In the genomic region with DNA sequence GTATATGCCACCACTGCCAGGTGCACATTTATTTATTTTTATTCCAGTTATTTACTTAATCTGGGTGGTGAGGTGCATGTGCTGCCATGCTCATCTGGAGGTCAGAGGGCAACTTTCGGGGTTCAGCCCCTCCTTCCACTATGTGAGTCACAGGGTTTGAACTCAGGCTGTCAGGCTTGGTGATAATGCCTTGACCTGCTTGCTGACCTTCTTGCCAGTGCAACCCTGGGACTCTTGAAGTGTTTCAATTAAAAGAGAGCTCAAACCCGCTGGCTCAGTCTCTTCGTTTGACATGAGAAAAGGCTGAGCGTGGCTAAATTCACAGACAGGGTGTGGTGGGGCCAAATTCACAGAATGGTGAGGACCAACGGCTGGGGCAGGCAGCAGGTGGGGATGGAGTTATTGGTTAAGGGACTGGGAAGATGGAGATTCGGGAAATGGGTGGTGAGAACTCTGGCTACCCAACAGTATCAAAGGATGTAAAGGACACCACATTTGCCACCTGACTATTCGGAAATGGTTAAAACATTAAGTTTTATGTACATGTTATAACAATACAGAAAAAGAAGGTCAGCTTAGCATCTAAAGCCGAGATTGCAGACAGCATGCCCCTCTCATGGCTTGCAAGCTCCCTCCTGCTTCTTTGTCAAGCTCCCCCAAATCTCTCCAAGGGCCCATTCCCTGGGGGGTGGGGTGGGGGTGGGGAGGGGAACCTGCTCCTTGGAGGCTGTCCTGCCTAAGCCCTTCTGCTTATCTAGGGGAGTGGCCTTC, we compare ENCODE assay signal across 16 mouse cellular contexts. TPM values are rescaled to one million over a fixed set of nuclear protein-coding genes. Genes with fewer than 3 reads are reported as not detected.
DNase-seq lines count a peak whose midpoint lies in the region; ATAC-seq and TF ChIP-seq lines count a peak whose summit lies in the region.
"Had no signal": no experiment of that assay in that cellular context is flagged by ENCODE, and none has a peak within 500 bp of the region (broad histone marks: within the 10 kb centered on the region; RNA-seq: fewer than 3 reads in every experiment).

No protein-coding gene starts in this region.

- no peaks in the 10 kb centered on the region for H3K9me3 ChIP-seq in midbrain, embryonic 10.5 days (replicated peaks)
- no peaks in the 10 kb centered on the region for H3K9me3 ChIP-seq in midbrain, embryonic 13.5 days
- H3K9me3 ChIP-seq in MEL (replicated peaks; ENCODE audit: insufficient read depth, low read length), result no peaks in the 10 kb centered on the region
- H3K9me3 ChIP-seq in embryonic facial prominence, embryonic 14.5 days (ENCODE audit: control insufficient read depth, low read length), result no peaks in the 10 kb centered on the region
- H3K9me3 ChIP-seq: limb, embryonic 15.5 days had no signal

- no peak overlapping the region for H3K4me2 ChIP-seq in midbrain, embryonic 13.5 days (replicated peaks)
- no peak overlapping the region for H3K4me2 ChIP-seq in embryonic facial prominence, embryonic 14.5 days (ENCODE audit: low read depth, low read length)
- H3K4me2 ChIP-seq: limb, embryonic 15.5 days had no signal

- H3K79me2 ChIP-seq in heart, adult 2 months (replicated peaks; ENCODE audit: control insufficient read depth, insufficient read depth, low read length), result no peaks in the 10 kb centered on the region
- no peaks in the 10 kb centered on the region for H3K79me2 ChIP-seq in MEL (ENCODE audit: control insufficient read depth, insufficient read depth, low read length, poor library complexity)

- TF ChIP-seq CTCF in heart, adult 2 months (IDR thresholded peaks at IDR 0.05), result no peak
- TF ChIP-seq CTCF in MEL (IDR thresholded peaks at IDR 0.05 in 2 of 3, conservative IDR thresholded peaks at IDR 0.05 in 1 of 3; ENCODE audit: control insufficient read depth in 1 of 3, insufficient read depth in 1 of 3, low read depth in 2 of 3, low read length in 3 of 3, poor library complexity in 1 of 3, severe bottlenecking in 1 of 3), result no peak

- H3K27ac ChIP-seq in heart, adult 2 months, result peak overlapping the region; percentile 73
- H3K27ac ChIP-seq in midbrain, embryonic 10.5 days (replicated peaks), result peak overlapping the region; percentile 10
- no peak overlapping the region for H3K27ac ChIP-seq in midbrain, embryonic 13.5 days
- H3K27ac ChIP-seq in MEL (ENCODE audit: control insufficient read depth, low read depth, low read length), result no peak overlapping the region
- no peak overlapping the region for H3K27ac ChIP-seq in embryonic facial prominence, embryonic 14.5 days (replicated peaks; ENCODE audit: low read depth, low read length)
- H3K27ac ChIP-seq: limb, embryonic 15.5 days; macrophage had no signal

- WGBS in heart, adult 2 months, result 56% methylated on average over 8 of the region's 8 CpGs
- WGBS in midbrain, embryonic 10.5 days, result 29% methylated on average over 8 of the region's 8 CpGs
- 23% methylated on average over 8 of the region's 8 CpGs for WGBS in midbrain, embryonic 13.5 days
- 38% methylated on average over 8 of the region's 8 CpGs for WGBS in embryonic facial prominence, embryonic 14.5 days

- no peak for ATAC-seq in midbrain, embryonic 13.5 days
- ATAC-seq in embryonic facial prominence, embryonic 14.5 days (ENCODE audit: low read depth), result peak; percentile 30; the same call in 1 of the 2 replicates
- ATAC-seq: intestine, embryonic 16.5 days; midbrain, embryonic 16.5 days had no signal

- H3K36me3 ChIP-seq in heart, adult 2 months (ENCODE audit: control insufficient read depth, insufficient read depth, low read length), result peaks cover 52% of the 10 kb centered on the region
- no peaks in the 10 kb centered on the region for H3K36me3 ChIP-seq in midbrain, embryonic 10.5 days
- H3K36me3 ChIP-seq in midbrain, embryonic 13.5 days, result no peaks in the 10 kb centered on the region
- H3K36me3 ChIP-seq in MEL (ENCODE audit: control insufficient read depth in 1 of 2, insufficient read depth in 2 of 2, low read length in 2 of 2), result peaks cover 0 to 18% of the 10 kb centered on the region in 2 experiments; a peak in 2 of 4 replicates
- no peaks in the 10 kb centered on the region for H3K36me3 ChIP-seq in embryonic facial prominence, embryonic 14.5 days (ENCODE audit: control insufficient read depth, insufficient read depth, low read length)
- H3K36me3 ChIP-seq: limb, embryonic 15.5 days had no signal

- DNase-seq in heart, adult 2 months, result no peak
- no peak for DNase-seq in heart, postnatal 14 days
- DNase-seq in midbrain, embryonic 10.5 days (ENCODE audit: low spot score), result no peak
- no peak for DNase-seq in MEL (ENCODE audit: low read depth, low spot score)
- DNase-seq in embryonic facial prominence, embryonic 14.5 days (ENCODE audit: low spot score), result no peak
- no peak for DNase-seq in right cerebral cortex, adult 18-20 months
- DNase-seq: cerebellum, adult 2 months; forebrain, postnatal 0 days; kidney, postnatal 14 days; lung, adult 2 months; right cerebral cortex, postnatal 25 days had no signal

- H3K4me1 ChIP-seq in heart, adult 2 months (ENCODE audit: control insufficient read depth, insufficient read depth, low read length), result peaks cover 40% of the 10 kb centered on the region
- peaks cover 34% of the 10 kb centered on the region for H3K4me1 ChIP-seq in midbrain, embryonic 10.5 days
- H3K4me1 ChIP-seq in midbrain, embryonic 13.5 days (replicated peaks), result peaks cover 18% of the 10 kb centered on the region
- H3K4me1 ChIP-seq in MEL (ENCODE audit: control insufficient read depth in 1 of 2, insufficient read depth in 2 of 2, low read length in 2 of 2), result peaks cover 6 to 22% of the 10 kb centered on the region in 2 experiments; a peak in 3 of 4 replicates
- H3K4me1 ChIP-seq in embryonic facial prominence, embryonic 14.5 days (ENCODE audit: control insufficient read depth, insufficient read depth, low read length), result peaks cover 8% of the 10 kb centered on the region

- intact Hi-C loops in heart, adult 2 months (cut with DNase I), result no loop called here
- intact Hi-C loops in heart, postnatal 14 days (cut with DNase I), result no loop called here

- TF ChIP-seq EP300 in heart, adult 2 months (IDR thresholded peaks at IDR 0.05; ENCODE audit: insufficient read depth, low read depth, low read length), result no peak
- no peak for TF ChIP-seq EP300 in MEL (IDR thresholded peaks at IDR 0.05; ENCODE audit: low read depth in 1 of 2, low read length in 2 of 2)

- TF ChIP-seq POLR2A in heart, adult 2 months (IDR thresholded peaks at IDR 0.05; ENCODE audit: insufficient read depth, low read depth, low read length), result no peak
- no peak for TF ChIP-seq POLR2A in MEL (IDR thresholded peaks at IDR 0.05; ENCODE audit: control insufficient read depth in 1 of 2, insufficient read depth in 1 of 2, low read depth in 1 of 2, low read length in 2 of 2, poor library complexity in 1 of 2)

- no peak for TF ChIP-seq RAD21 in MEL (IDR thresholded peaks at IDR 0.05; ENCODE audit: low read depth, low read length)

- no peak overlapping the region for H3K9ac ChIP-seq in heart, adult 2 months (ENCODE audit: low read depth, low read length)
- no peak overlapping the region for H3K9ac ChIP-seq in midbrain, embryonic 13.5 days (replicated peaks)
- no peak overlapping the region for H3K9ac ChIP-seq in MEL (ENCODE audit: control insufficient read depth, low read depth, low read length, poor library complexity, severe bottlenecking)
- H3K9ac ChIP-seq in embryonic facial prominence, embryonic 14.5 days (ENCODE audit: low read depth, low read length), result no peak overlapping the region
- H3K9ac ChIP-seq: forebrain, postnatal 0 days; limb, embryonic 15.5 days had no signal

- H3K27me3 ChIP-seq in heart, adult 2 months (ENCODE audit: control insufficient read depth, insufficient read depth, low read length), result no peaks in the 10 kb centered on the region
- H3K27me3 ChIP-seq in midbrain, embryonic 10.5 days (ENCODE audit: low read depth, poor library complexity, severe bottlenecking), result no peaks in the 10 kb centered on the region
- no peaks in the 10 kb centered on the region for H3K27me3 ChIP-seq in midbrain, embryonic 13.5 days
- no peaks in the 10 kb centered on the region for H3K27me3 ChIP-seq in MEL (ENCODE audit: control insufficient read depth in 1 of 2, insufficient read depth in 2 of 2, low read length in 2 of 2)
- no peaks in the 10 kb centered on the region for H3K27me3 ChIP-seq in embryonic facial prominence, embryonic 14.5 days (replicated peaks; ENCODE audit: control insufficient read depth, insufficient read depth, low read length)
- H3K27me3 ChIP-seq: limb, embryonic 15.5 days had no signal

- H3K4me3 ChIP-seq in heart, adult 2 months, result no peak overlapping the region
- H3K4me3 ChIP-seq in midbrain, embryonic 10.5 days, result no peak overlapping the region; the same call in 1 of the 2 replicates
- H3K4me3 ChIP-seq in midbrain, embryonic 13.5 days (replicated peaks), result no peak overlapping the region
- H3K4me3 ChIP-seq in MEL (ENCODE audit: control insufficient read depth in 1 of 2, insufficient read depth in 1 of 2, low read depth in 2 of 2, low read length in 2 of 2), result no peak overlapping the region
- H3K4me3 ChIP-seq in embryonic facial prominence, embryonic 14.5 days (ENCODE audit: low read depth, low read length), result no peak overlapping the region
- H3K4me3 ChIP-seq: limb, embryonic 15.5 days had no signal

TF ChIP-seq in MEL, 35 proteins besides CTCF, POLR2A, EP300 and RAD21:
- TF ChIP-seq TCF12 (IDR thresholded peaks at IDR 0.05; ENCODE audit: low read depth, low read length), result peak; percentile 31; the same call in 1 of the 2 replicates
- TF ChIP-seq TAL1 (IDR thresholded peaks at IDR 0.05; ENCODE audit: low read length), result 0 out of 2 replicates have a peak, but pooled peaks have one; percentile 3
- no peak for TF ChIP-seq E2F4 (IDR thresholded peaks at IDR 0.05; ENCODE audit: borderline replicate concordance, low read depth, low read length)

RNA-seq across cellular contexts. Expression of a gene that starts 56.1 kb away (rescaled TPM):
- total RNA-seq in heart, adult 2 months (2021), result 10 to 100 TPM; 42.5 to 46.8 TPM
- polyA plus RNA-seq in heart, adult 2 months (2012; rRNA removed), result 17.2 and 27.1 TPM in 2 replicates
- 10 to 100 TPM; 38.2 to 39.2 TPM for total RNA-seq in heart, postnatal 14 days (2021)
- 5.6 and 7.5 TPM in 2 replicates for polyA plus RNA-seq in midbrain, embryonic 10.5 days (2016; fragmentation: Nextera tagmentation; extraction: Ambion mirVana)
- polyA plus RNA-seq in midbrain, embryonic 13.5 days (2015; fragmentation: Nextera tagmentation; extraction: Ambion mirVana), result 17.7 and 18.3 TPM in 2 replicates
- total RNA-seq in MEL (2012; rRNA removed), result 21.9 and 24.8 TPM in 2 replicates
- 10 to 100 TPM in 1 of 2 experiments, not detected in 1; 13.7 TPM for polyA plus RNA-seq in MEL (2012; ENCODE audit: insufficient read depth in 1 of 2, insufficient read length in 2 of 2, low read depth in 1 of 2, low replicate concordance in 2 of 2, missing spikeins in 1 of 2)
- polyA plus RNA-seq in embryonic facial prominence, embryonic 14.5 days (2014; fragmentation: Nextera tagmentation; extraction: Ambion mirVana), result 11.0 and 12.0 TPM in 2 replicates

Comparison
In these comparisons a context has a peak if more than half of its experiments do, and no peak if none do; other contexts are left out.
1. H3K27ac ChIP-seq: peak in heart, adult 2 months (single experiment) and midbrain, embryonic 10.5 days (single experiment); none in midbrain, embryonic 13.5 days (single experiment), MEL (single experiment) and embryonic facial prominence, embryonic 14.5 days (single experiment).